Mouse (Mus musculus) neural tube, embryonic 15.5 days (tissue): ENCODE data around the gene Cadm1. TPM values are rescaled to one million over a fixed set of nuclear protein-coding genes. Genes with fewer than 3 reads are reported as not detected.

Source experiments
- ATAC-seq: fragments of 200-750 bp; cut with Nextera tagmentation; 2 replicates; pipeline ENCODE4 v1.8.0; 2017; ENCODE audit warnings: mild to moderate bottlenecking, moderate TSS enrichment, moderate library complexity; ENCODE audit not compliant: low FRiP score
- H3K27ac ChIP-seq: fragments of 300-500 bp; sonication (generic); replicated peaks from 2 replicates; pipeline ENCODE4 v1.5.1; 2015; ENCODE audit warnings: mild to moderate bottlenecking, inconsistent platforms
- H3K27me3 ChIP-seq: fragments of 300-500 bp; sonication (generic); replicated peaks from 2 replicates; pipeline ENCODE4 v1.6.1; 2015; ENCODE audit warnings: inconsistent platforms
- H3K36me3 ChIP-seq: fragments of 300-500 bp; sonication (generic); 2 replicates; pipeline ENCODE4 v1.6.1; 2015; ENCODE audit warnings: inconsistent platforms
- H3K4me1 ChIP-seq: fragments of 300-500 bp; sonication (generic); 2 replicates; pipeline ENCODE4 v1.6.1; 2015; ENCODE audit warnings: inconsistent platforms
- H3K4me2 ChIP-seq: fragments of 300-500 bp; sonication (generic); 2 replicates; pipeline ENCODE4 v1.6.1; 2015; ENCODE audit warnings: inconsistent platforms, mild to moderate bottlenecking, moderate library complexity
- H3K4me3 ChIP-seq: fragments of 300-500 bp; sonication (generic); replicated peaks from 2 replicates; pipeline ENCODE4 v1.5.1; 2015; ENCODE audit warnings: mild to moderate bottlenecking, inconsistent platforms
- H3K9ac ChIP-seq: fragments of 300-500 bp; sonication (generic); replicated peaks from 2 replicates; pipeline ENCODE4 v1.6.1; 2015; ENCODE audit warnings: mild to moderate bottlenecking, inconsistent platforms
- H3K9me3 ChIP-seq: fragments of 300-500 bp; sonication (generic); replicated peaks from 2 replicates; pipeline ENCODE4 v1.6.1; 2016; ENCODE audit warnings: inconsistent platforms
- WGBS: fragments of 180-500 bp; shearing (Covaris S2); methylation state at CpG from one replicate; pipeline ENCODE4 v1.1.7; 2015; ENCODE audit warnings: mixed read lengths; 5-methylcytosine and 5-hydroxymethylcytosine counted together
- polyA plus RNA-seq: library from polyadenylated mRNA; unstranded; fragments of >200 nt; fragmentation: Nextera tagmentation; extraction: Ambion mirVana; gene quantifications from 2 replicates; pipeline ENCODE4 v1.2.1, GENCODE M21; 2015

Gene Cadm1
- polyA plus RNA-seq, 1 experiment from 2014 or later: 157 TPM

- Histone ChIP-seq H3K4me2 (peak overlapping the region; percentile 50), H3K27ac (peak overlapping the region; percentile 60; the same call in 1 of the 2 replicates), H3K4me3 (0 out of 2 replicates have a peak overlapping the region, but pooled peaks have one; percentile 18), H3K4me1 (peaks cover 22% of the 10 kb centered on the region), H3K36me3 (no peaks in the 10 kb centered on the region), H3K9ac (no peak overlapping the region), H3K9me3 (no peaks in the 10 kb centered on the region), H3K27me3 (no peaks in the 10 kb centered on the region)
- 17% methylated on average over 10 of the region's 10 CpGs for WGBS
- ATAC-seq: peak; percentile 50; the same call in 1 of the 2 replicates
These were observed 299.2 kb downstream of the Cadm1 start for GRCm38 (mm10) chr9:47829204-47829603.

GRCm38 (mm10) chr9:47829846-47830245 lies 299.9 kb downstream of the Cadm1 start:
- Histone ChIP-seq H3K4me2 (no peak overlapping the region), H3K9ac (no peak overlapping the region), H3K27ac (no peak overlapping the region), H3K27me3 (no peaks in the 10 kb centered on the region), H3K4me3 (no peak overlapping the region), H3K9me3 (no peaks in the 10 kb centered on the region), H3K36me3 (no peaks in the 10 kb centered on the region), H3K4me1 (peaks cover 22% of the 10 kb centered on the region)
- ATAC-seq: no peak
- WGBS: 58% methylated on average over 4 of the region's 4 CpGs

GRCm38 (mm10) chr9:47831412-47831811 lies 301.4 kb downstream of the Cadm1 start:
- no peaks in the 10 kb centered on the region for H3K9me3 ChIP-seq

DNA sequence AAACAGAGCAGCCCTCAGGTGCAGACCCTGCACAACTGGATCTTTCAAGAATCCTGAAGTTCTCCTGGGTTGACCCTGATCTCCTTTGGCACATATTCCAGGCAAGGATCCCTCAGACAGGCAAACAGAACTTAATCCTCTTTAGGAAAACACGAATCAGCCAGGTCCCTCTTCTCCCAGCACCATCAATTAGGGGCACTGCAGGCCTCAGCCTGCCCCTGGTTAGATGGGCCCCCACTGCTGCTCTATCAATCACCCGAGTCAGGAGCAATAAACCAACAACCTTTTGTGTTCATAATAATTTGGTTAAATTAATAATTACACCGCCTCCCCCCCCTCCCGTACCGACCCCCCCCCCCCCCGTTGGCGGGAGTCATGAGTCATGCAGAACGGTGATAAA lies 308.2 kb downstream of the Cadm1 start:
- peaks cover 20% of the 10 kb centered on the region for H3K4me1 ChIP-seq
- no peak overlapping the region for H3K27ac ChIP-seq
- no peak overlapping the region for H3K4me2 ChIP-seq
- no peaks in the 10 kb centered on the region for H3K9me3 ChIP-seq
- H3K9ac ChIP-seq: no peak overlapping the region
- no peaks in the 10 kb centered on the region for H3K36me3 ChIP-seq
- WGBS: 5% methylated on average over 7 of the region's 8 CpGs
- no peak overlapping the region for H3K4me3 ChIP-seq
- no peaks in the 10 kb centered on the region for H3K27me3 ChIP-seq
- no peak for ATAC-seq

More at GRCm38 (mm10) chr9:47831412-47831811, 301.4 kb downstream of the Cadm1 start:
- ATAC-seq: no peak
- Histone ChIP-seq H3K4me1 (peaks cover 18% of the 10 kb centered on the region), H3K27ac (no peak overlapping the region), H3K9ac (no peak overlapping the region), H3K4me3 (no peak overlapping the region), H3K4me2 (no peak overlapping the region), H3K27me3 (no peaks in the 10 kb centered on the region), H3K36me3 (no peaks in the 10 kb centered on the region)
- 68% methylated on average over 4 of the region's 4 CpGs for WGBS

DNA sequence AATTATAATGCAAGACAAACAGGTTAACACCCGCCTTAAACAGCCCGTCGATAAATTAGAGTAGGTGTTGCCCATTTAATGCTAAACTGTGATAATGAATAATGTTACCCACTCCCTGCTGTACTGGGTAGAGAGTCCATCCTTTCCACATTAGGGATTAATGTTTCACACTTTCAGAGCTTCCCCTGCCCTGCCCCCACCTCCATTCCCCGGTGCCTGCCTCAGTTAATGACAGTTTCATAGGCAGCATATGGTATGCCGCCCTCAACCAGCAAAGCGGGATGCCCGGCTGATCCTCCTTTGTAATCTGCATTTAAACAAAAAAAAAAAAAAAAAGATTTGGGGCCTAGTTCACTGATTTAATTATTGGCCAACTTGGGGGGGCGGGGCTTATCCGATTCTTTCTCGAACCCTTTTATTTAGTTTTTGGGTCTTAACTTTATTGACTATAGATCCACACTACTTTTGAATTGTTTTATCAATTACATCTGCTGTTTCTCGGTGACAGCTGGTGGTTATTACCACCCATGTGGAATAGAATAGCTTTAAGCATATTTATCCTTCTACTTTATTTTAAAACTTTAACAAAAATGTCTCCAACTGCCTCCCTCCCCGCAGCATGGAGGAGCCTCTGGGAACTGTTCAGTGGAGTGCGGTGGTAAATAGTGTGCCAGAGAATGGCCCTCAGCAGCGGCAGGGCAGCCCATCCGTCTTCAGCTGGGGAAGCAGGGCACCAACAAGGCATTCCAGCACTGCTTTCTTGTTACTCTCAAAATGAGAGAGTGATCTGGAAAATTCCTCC lies 309.1 kb downstream of the Cadm1 start:
- H3K9me3 ChIP-seq: no peaks in the 10 kb centered on the region
- no peak overlapping the region for H3K9ac ChIP-seq
- H3K4me1 ChIP-seq: peaks cover 20% of the 10 kb centered on the region
- 18% methylated on average over 15 of the region's 15 CpGs for WGBS
- H3K4me3 ChIP-seq: no peak overlapping the region
- H3K27me3 ChIP-seq: no peaks in the 10 kb centered on the region
- ATAC-seq: no peak; the same call in 1 of the 2 replicates
- no peak overlapping the region for H3K4me2 ChIP-seq
- H3K27ac ChIP-seq: 0 out of 2 replicates have a peak overlapping the region, but pooled peaks have one; percentile 13
- H3K36me3 ChIP-seq: no peaks in the 10 kb centered on the region

DNA sequence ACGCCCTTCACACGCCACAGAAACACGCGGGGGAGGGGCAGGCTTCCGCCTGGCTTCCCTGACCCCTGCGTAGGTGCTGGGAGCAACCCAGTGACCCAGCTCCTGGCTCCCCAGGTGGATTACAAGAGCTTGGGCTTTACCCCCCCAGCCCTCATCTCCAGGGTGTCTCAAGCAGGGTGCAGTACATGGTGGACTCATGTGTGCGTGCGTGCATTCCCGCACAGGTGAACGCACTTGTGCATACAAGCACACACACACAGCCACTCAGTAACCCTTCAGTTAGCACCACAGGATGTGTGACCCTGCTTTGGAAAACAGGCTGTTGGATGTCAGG lies 309.7 kb downstream of the Cadm1 start:
- Histone ChIP-seq H3K9me3 (no peaks in the 10 kb centered on the region), H3K9ac (no peak overlapping the region), H3K4me1 (peaks cover 20% of the 10 kb centered on the region), H3K27me3 (peaks cover under 1% of the 10 kb centered on the region; the same call in 1 of the 2 replicates), H3K36me3 (no peaks in the 10 kb centered on the region), H3K4me2 (no peak overlapping the region), H3K27ac (no peak overlapping the region), H3K4me3 (no peak overlapping the region)
- no peak for ATAC-seq
- 70% methylated on average over 10 of the region's 10 CpGs for WGBS

DNA sequence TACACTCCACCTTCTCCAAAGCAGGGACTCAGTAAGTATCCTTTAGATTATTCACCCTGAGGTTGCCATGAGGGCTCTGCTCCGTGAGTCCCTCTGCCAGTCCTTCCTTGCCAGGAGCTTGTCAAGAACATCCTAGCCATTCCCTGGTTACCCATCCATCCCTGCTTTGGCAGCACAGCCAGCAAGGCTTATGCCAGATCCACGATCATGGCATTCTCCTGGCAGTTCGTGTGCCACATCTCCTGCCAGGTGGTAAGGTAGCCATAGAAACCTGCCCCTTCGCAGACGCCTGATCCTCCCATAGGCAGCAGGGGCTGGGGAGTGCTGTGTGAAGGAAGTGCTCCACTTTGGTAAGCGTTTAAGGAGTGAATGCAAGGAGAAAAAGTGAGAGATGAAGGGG lies 313.4 kb downstream of the Cadm1 start:
- Histone ChIP-seq H3K9ac (no peak overlapping the region), H3K27ac (no peak overlapping the region), H3K27me3 (peaks cover 3% of the 10 kb centered on the region; the same call in 1 of the 2 replicates), H3K4me1 (peaks cover 32% of the 10 kb centered on the region), H3K4me2 (no peak overlapping the region), H3K36me3 (no peaks in the 10 kb centered on the region), H3K4me3 (no peak overlapping the region), H3K9me3 (no peaks in the 10 kb centered on the region)
- no peak for ATAC-seq
- 78% methylated on average over 6 of the region's 6 CpGs for WGBS

DNA sequence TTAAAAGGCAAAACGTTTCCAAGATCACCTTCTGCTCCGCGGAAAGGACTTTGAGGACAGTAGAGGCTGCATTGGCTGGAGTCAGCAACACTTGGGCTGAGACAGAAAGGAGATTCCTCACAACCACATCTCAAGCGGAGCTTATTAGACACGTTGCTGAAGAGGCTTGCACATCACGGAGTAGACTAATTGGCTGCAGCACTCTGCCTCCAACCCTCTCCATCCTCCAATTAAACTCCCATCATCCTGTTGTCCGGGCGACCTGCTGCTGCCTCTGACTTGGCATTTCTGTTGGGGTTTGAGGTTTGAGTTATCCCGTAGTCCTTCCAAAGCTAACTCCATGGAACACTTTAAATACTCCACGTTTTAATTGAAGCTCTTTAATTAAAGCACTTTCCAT lies 316.3 kb downstream of the Cadm1 start:
- Histone ChIP-seq H3K27me3 (peaks cover 3% of the 10 kb centered on the region; the same call in 1 of the 2 replicates), H3K27ac (no peak overlapping the region), H3K9me3 (no peaks in the 10 kb centered on the region), H3K4me3 (no peak overlapping the region), H3K4me1 (peaks cover 23% of the 10 kb centered on the region), H3K9ac (no peak overlapping the region), H3K4me2 (no peak overlapping the region), H3K36me3 (no peaks in the 10 kb centered on the region)
- WGBS: 49% methylated on average over 10 of the region's 10 CpGs
- ATAC-seq: no peak

- Histone ChIP-seq H3K27ac (no peak overlapping the region), H3K36me3 (no peaks in the 10 kb centered on the region), H3K9ac (no peak overlapping the region), H3K4me1 (peaks cover 19% of the 10 kb centered on the region), H3K4me3 (no peak overlapping the region), H3K4me2 (no peak overlapping the region), H3K27me3 (peaks cover 3% of the 10 kb centered on the region; the same call in 1 of the 2 replicates), H3K9me3 (no peaks in the 10 kb centered on the region)
- ATAC-seq: no peak
- 26% methylated on average over 6 of the region's 6 CpGs for WGBS
These were observed 317.0 kb downstream of the Cadm1 start for GRCm38 (mm10) chr9:47846926-47847325.

DNA sequence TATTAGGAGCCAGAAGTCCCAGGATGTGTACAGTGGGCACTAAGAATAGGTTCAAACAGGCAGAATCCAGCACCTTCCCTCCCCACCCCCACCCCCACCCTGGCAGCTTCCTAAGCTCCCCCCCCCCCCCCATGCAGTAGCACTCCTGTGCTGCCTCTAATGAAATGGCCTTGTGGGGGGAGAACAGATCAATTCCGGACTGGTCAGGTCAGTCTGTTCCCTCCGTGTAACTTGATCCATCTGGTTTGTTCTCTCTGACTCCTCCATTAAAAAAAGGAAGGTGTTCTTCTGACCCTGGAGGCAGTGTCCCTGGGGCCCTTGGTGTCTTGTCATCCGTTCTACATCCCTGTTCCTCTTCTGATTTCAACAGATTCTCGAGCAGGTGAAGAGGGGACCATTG lies 317.8 kb downstream of the Cadm1 start:
- Histone ChIP-seq H3K36me3 (no peaks in the 10 kb centered on the region), H3K9ac (no peak overlapping the region), H3K4me1 (peaks cover 18% of the 10 kb centered on the region), H3K4me2 (no peak overlapping the region), H3K9me3 (no peaks in the 10 kb centered on the region), H3K4me3 (no peak overlapping the region), H3K27me3 (peaks cover 3% of the 10 kb centered on the region; the same call in 1 of the 2 replicates), H3K27ac (no peak overlapping the region)
- no peak for ATAC-seq
- WGBS: 19% methylated on average over 4 of the region's 4 CpGs

- no peak for ATAC-seq
- H3K4me2 ChIP-seq: no peak overlapping the region
- H3K9me3 ChIP-seq: no peaks in the 10 kb centered on the region
- WGBS: 24% methylated on average over 5 of the region's 5 CpGs
- H3K4me1 ChIP-seq: peaks cover 18% of the 10 kb centered on the region
- H3K36me3 ChIP-seq: no peaks in the 10 kb centered on the region
- no peak overlapping the region for H3K27ac ChIP-seq
- no peak overlapping the region for H3K4me3 ChIP-seq
- peaks cover 3% of the 10 kb centered on the region; the same call in 1 of the 2 replicates for H3K27me3 ChIP-seq
- H3K9ac ChIP-seq: no peak overlapping the region
These were observed 318.8 kb downstream of the Cadm1 start for GRCm38 (mm10) chr9:47848745-47849144.

DNA sequence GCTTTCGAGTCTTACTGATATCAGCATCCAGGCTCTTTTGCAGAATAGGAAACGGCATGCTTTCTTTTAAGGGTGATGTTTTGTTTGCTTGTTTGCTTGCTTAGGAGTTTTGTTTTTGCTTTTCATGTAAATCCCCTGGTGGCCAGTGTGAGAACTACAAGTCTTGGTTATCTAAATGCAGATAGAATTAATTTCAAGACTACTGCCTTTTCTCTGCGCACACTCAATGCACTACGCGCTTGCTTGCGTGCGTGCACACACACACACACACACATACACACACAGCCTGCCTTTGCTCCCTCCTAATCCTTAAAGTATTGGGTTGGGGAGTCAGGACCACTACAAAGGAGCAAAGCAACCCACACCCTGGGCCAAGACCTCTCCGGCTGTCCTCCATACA lies 326.3 kb downstream of the Cadm1 start:
- H3K27me3 ChIP-seq: no peaks in the 10 kb centered on the region
- ATAC-seq: no peak
- 79% methylated on average over 8 of the region's 8 CpGs for WGBS
- H3K27ac ChIP-seq: no peak overlapping the region
- no peaks in the 10 kb centered on the region for H3K36me3 ChIP-seq
- H3K4me1 ChIP-seq: peaks cover 28% of the 10 kb centered on the region
- H3K4me2 ChIP-seq: no peak overlapping the region
- H3K9ac ChIP-seq: no peak overlapping the region
- no peak overlapping the region for H3K4me3 ChIP-seq
- no peaks in the 10 kb centered on the region for H3K9me3 ChIP-seq
